Mouse (Mus musculus) lung, adult 10 weeks (tissue): ENCODE measurements around the gene Rad18. TPM values are rescaled to one million over a fixed set of nuclear protein-coding genes. Genes with fewer than 3 reads are reported as not detected.

Source experiments
- polyA plus RNA-seq: library from polyadenylated mRNA; stranded (reverse); fragments of 350-450 nt; fragmentation: Illumina TruSeq; extraction: RNeasy Lipid Tissue Mini Kit (QIAGEN cat#74804); gene quantifications from one replicate; pipeline ENCODE4 v1.2.3, GENCODE M21; 2014; ENCODE audit warnings: low read depth, low replicate concordance; ENCODE audit not compliant: insufficient read depth

Rad18 gene
- polyA plus RNA-seq = 1.4 TPM

GRCm38 (mm10) chr6:112696056-112696950, at the start of gene Rad18:
TSS of gene Rad18 (minus strand) at chr6:112696686.

Other genes starting within 250 kb of the Rad18 start
- gene Cav3, start 237.2 kb downstream of the Rad18 start, polyA plus RNA-seq = 4.2 TPM
- gene Oxtr, start 206.7 kb downstream of the Rad18 start, polyA plus RNA-seq = not detected